Mouse (Mus musculus) myocyte (in vitro differentiated cells): ENCODE results near the gene Rnaseh2b. TPM values are rescaled to one million over a fixed set of nuclear protein-coding genes. Genes with fewer than 3 reads are reported as not detected.

Experiments
- H3K27me3 ChIP-seq: one replicate; pipeline ENCODE4 v1.6.1; 2011; ENCODE audit not compliant: control insufficient read depth, insufficient read depth, insufficient read length
- H3K36me3 ChIP-seq: one replicate; pipeline ENCODE4 v1.6.1; 2011; ENCODE audit not compliant: control insufficient read depth, insufficient read depth
- H3K4me2 ChIP-seq: one replicate; pipeline ENCODE4 v1.6.1; 2011; ENCODE audit warnings: low read depth, control low read depth
- H3K4me3 ChIP-seq: one replicate; pipeline ENCODE4 v1.5.1; 2011; ENCODE audit warnings: mild to moderate bottlenecking, control low read depth, moderate library complexity
- H3K79me2 ChIP-seq: one replicate; pipeline ENCODE4 v1.6.1; 2011; ENCODE audit not compliant: control insufficient read depth, insufficient read depth
- H3ac ChIP-seq: one replicate; pipeline ENCODE4 v1.6.1; 2011; ENCODE audit not compliant: control insufficient read depth, insufficient read length
- CEBPB ChIP-seq: IDR thresholded peaks from 2 replicates; pipeline ENCODE4 v1.6.1; 2011; ENCODE audit warnings: mild to moderate bottlenecking, moderate library complexity; ENCODE audit not compliant: poor library complexity, insufficient read depth, severe bottlenecking
- E2F4 ChIP-seq: IDR thresholded peaks from one replicate; pipeline ENCODE4 v1.6.1; 2011; ENCODE audit warnings: mild to moderate bottlenecking, control low read depth, moderate library complexity; ENCODE audit not compliant: insufficient read depth
- MAX ChIP-seq: IDR thresholded peaks from one replicate; pipeline ENCODE4 v1.6.1; 2011; ENCODE audit warnings: low read depth, mild to moderate bottlenecking, control low read depth
- MYOD1 ChIP-seq, 3 experiments: IDR thresholded peaks; one replicate each; pipeline ENCODE4 v1.6.1; 2011; ENCODE audit warnings: control low read depth in 2 of 3, low read depth in 2 of 3, mild to moderate bottlenecking in 2 of 3, moderate library complexity in 1 of 3; ENCODE audit not compliant: insufficient read length in 2 of 3, control insufficient read depth in 1 of 3
- MYOG ChIP-seq, 3 experiments: IDR thresholded peaks; one replicate each; pipeline ENCODE4 v1.6.1; 2011; ENCODE audit warnings: control low read depth in 2 of 3, low read depth in 2 of 3, mild to moderate bottlenecking in 2 of 3; ENCODE audit not compliant: insufficient read length in 2 of 3, control insufficient read depth in 1 of 3, insufficient read depth in 1 of 3
- POLR2A ChIP-seq: IDR thresholded peaks from one replicate; pipeline ENCODE4 v1.6.1; 2011; ENCODE audit warnings: low read depth, mild to moderate bottlenecking, control low read depth, moderate library complexity; ENCODE audit not compliant: insufficient read length
- POLR2AphosphoS2 ChIP-seq: IDR thresholded peaks from one replicate; pipeline ENCODE4 v1.6.1; 2011; ENCODE audit warnings: low read depth, control low read depth; ENCODE audit not compliant: insufficient read length
- REST ChIP-seq: IDR thresholded peaks from one replicate; pipeline ENCODE4 v1.6.1; 2011; ENCODE audit warnings: mild to moderate bottlenecking, control low read depth, moderate library complexity; ENCODE audit not compliant: insufficient read depth, insufficient read length
- SRF ChIP-seq: IDR thresholded peaks from one replicate; pipeline ENCODE4 v1.6.1; 2011; ENCODE audit warnings: low read depth; ENCODE audit not compliant: control insufficient read depth, insufficient read length
- TCF12 ChIP-seq: IDR thresholded peaks from one replicate; pipeline ENCODE4 v1.6.1; 2011; ENCODE audit warnings: mild to moderate bottlenecking, control low read depth; ENCODE audit not compliant: poor library complexity, insufficient read depth, severe bottlenecking
- TCF3 ChIP-seq: IDR thresholded peaks from one replicate; pipeline ENCODE4 v1.6.1; 2011; ENCODE audit warnings: low read depth, control low read depth; ENCODE audit not compliant: insufficient read length
- USF1 ChIP-seq: IDR thresholded peaks from one replicate; pipeline ENCODE4 v1.6.1; 2011; ENCODE audit warnings: low read depth, mild to moderate bottlenecking, control low read depth, moderate library complexity
- polyA plus RNA-seq: library from polyadenylated mRNA; unstranded; fragments of >200 nt; fragmentation: generic; extraction: Trizol; gene quantifications from one replicate; pipeline ENCODE4 v1.2.1, GENCODE M21; 2012; ENCODE audit warnings: missing spikeins

Rnaseh2b gene
- polyA plus RNA-seq, 1 experiment, result 7.4 TPM

DNA sequence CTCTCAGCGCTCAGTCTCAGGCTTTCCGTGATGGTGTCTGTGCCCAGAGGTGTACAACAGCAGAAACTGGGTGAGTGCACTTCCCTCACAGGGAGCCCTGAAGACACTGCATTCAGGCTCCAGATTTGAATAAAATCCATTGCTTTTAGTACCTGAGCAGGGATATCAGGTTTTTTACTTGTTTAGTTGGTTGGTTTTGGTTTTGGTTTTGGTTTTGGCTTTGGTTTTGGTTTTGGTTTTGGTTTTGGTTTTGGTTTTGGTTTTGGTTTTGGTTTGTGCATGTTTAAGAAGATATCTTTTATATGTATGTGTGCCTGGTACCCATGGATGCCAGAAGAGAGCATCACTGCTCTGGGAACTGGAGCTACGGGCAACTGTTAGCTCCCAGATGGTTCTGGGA is 58.5 kb downstream of the Rnaseh2b start:
- Histone ChIP-seq H3ac (no peak overlapping the region), H3K79me2 (no peaks in the 10 kb centered on the region), H3K4me2 (no peak overlapping the region), H3K27me3 (no peaks in the 10 kb centered on the region), H3K4me3 (no peak overlapping the region), H3K36me3 (peaks cover 5% of the 10 kb centered on the region)
- TF ChIP-seq TCF12 (no peak), POLR2AphosphoS2 (no peak)

DNA sequence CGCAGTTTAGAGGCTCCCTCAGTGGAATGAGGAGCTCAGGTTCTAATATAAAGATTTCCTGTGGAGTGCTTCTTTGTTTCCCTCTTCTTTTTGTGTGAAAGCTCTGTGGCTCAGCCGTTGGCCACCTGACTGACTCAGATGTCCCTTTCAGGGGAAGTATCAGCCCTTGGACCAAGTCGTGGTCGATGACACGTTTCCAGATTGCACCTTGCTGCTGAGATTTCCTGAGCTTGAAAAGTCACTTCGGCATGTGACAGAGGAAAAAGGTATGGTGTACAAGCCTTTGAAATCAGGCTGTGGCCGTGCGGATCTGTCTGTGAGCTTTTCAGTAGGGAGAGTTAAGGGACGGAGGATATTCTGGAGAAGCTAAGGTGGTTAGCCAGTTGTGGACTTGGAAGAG is 61.0 kb downstream of the Rnaseh2b start:
- Histone ChIP-seq H3K4me2 (no peak overlapping the region), H3ac (no peak overlapping the region), H3K79me2 (no peaks in the 10 kb centered on the region), H3K4me3 (no peak overlapping the region), H3K36me3 (peaks cover 5% of the 10 kb centered on the region), H3K27me3 (no peaks in the 10 kb centered on the region)
- no peak for TF ChIP-seq MYOD1 (IDR thresholded peaks at IDR 0.05; ENCODE audit: control insufficient read depth in 1 of 3, insufficient read length in 2 of 3, low read depth in 2 of 3)
- no peak for TF ChIP-seq REST
- no peak for TF ChIP-seq POLR2AphosphoS2
- no peak for TF ChIP-seq SRF
- TF ChIP-seq E2F4, result no peak
- TF ChIP-seq TCF12, result no peak
- no peak for TF ChIP-seq MYOG (IDR thresholded peaks at IDR 0.05; ENCODE audit: control insufficient read depth in 1 of 3, insufficient read depth in 1 of 3, insufficient read length in 2 of 3, low read depth in 2 of 3)
- no peak for TF ChIP-seq USF1
- TF ChIP-seq POLR2A, result no peak

DNA sequence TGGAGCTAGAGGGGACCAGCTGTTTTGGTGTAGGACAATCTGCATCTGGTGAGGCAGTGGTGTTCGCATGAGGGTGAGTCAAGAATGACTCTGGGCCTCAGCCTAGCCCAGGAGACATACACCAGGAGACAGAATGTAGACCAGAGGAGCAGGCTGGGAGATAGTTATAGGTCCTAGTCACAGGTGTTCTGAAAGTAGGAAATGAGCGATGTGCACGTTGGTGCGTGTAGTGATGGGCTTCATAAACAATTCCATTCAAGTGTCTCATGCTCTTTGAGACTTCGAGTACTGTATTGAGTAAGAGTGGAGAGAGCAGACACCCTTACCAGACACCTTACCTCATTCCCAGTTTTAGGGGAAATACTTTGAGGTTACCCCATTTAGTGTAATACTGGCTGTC is 61.4 kb downstream of the Rnaseh2b start:
- H3ac ChIP-seq, result no peak overlapping the region
- no peak overlapping the region for H3K4me2 ChIP-seq
- H3K27me3 ChIP-seq, result no peaks in the 10 kb centered on the region
- H3K4me3 ChIP-seq, result no peak overlapping the region
- TF ChIP-seq TCF3 (no peak), TCF12 (no peak), CEBPB (no peak), E2F4 (no peak), REST (no peak), SRF (no peak), MAX (no peak), POLR2A (no peak), MYOG (IDR thresholded peaks at IDR 0.05; ENCODE audit: control insufficient read depth in 1 of 3, insufficient read depth in 1 of 3, insufficient read length in 2 of 3, low read depth in 2 of 3) (no peak), POLR2AphosphoS2 (no peak), MYOD1 (IDR thresholded peaks at IDR 0.05; ENCODE audit: control insufficient read depth in 1 of 3, insufficient read length in 2 of 3, low read depth in 2 of 3) (no peak)
- H3K36me3 ChIP-seq, result peaks cover 5% of the 10 kb centered on the region
- no peaks in the 10 kb centered on the region for H3K79me2 ChIP-seq

DNA sequence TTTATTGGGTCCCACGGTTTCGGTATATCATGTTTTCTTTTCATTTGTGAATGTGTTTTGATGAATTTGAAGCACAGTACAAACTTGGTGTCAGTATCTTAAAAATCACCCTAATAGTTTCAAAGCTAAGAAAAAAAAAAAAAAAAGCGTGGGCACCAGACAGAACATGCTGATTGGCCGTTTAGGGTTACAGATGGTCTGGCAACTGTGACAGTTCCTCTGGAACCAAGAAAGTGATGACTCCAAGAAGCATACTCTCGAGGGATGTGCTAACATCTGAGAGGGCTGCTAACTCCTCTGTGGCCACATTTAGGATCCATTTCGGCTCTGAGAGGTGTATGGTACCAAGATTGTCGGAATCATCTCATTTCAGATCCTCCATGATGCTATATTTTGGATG is 62.8 kb downstream of the Rnaseh2b start:
- Histone ChIP-seq H3K27me3 (no peaks in the 10 kb centered on the region), H3ac (no peak overlapping the region), H3K79me2 (no peaks in the 10 kb centered on the region), H3K4me3 (no peak overlapping the region), H3K36me3 (no peaks in the 10 kb centered on the region), H3K4me2 (no peak overlapping the region)
- no peak for TF ChIP-seq POLR2AphosphoS2
- no peak for TF ChIP-seq MYOG (IDR thresholded peaks at IDR 0.05; ENCODE audit: control insufficient read depth in 1 of 3, insufficient read depth in 1 of 3, insufficient read length in 2 of 3, low read depth in 2 of 3)
- no peak for TF ChIP-seq MYOD1 (IDR thresholded peaks at IDR 0.05; ENCODE audit: control insufficient read depth in 1 of 3, insufficient read length in 2 of 3, low read depth in 2 of 3)
- no peak for TF ChIP-seq SRF
- TF ChIP-seq E2F4, result no peak
- no peak for TF ChIP-seq USF1
- TF ChIP-seq TCF12, result no peak

DNA sequence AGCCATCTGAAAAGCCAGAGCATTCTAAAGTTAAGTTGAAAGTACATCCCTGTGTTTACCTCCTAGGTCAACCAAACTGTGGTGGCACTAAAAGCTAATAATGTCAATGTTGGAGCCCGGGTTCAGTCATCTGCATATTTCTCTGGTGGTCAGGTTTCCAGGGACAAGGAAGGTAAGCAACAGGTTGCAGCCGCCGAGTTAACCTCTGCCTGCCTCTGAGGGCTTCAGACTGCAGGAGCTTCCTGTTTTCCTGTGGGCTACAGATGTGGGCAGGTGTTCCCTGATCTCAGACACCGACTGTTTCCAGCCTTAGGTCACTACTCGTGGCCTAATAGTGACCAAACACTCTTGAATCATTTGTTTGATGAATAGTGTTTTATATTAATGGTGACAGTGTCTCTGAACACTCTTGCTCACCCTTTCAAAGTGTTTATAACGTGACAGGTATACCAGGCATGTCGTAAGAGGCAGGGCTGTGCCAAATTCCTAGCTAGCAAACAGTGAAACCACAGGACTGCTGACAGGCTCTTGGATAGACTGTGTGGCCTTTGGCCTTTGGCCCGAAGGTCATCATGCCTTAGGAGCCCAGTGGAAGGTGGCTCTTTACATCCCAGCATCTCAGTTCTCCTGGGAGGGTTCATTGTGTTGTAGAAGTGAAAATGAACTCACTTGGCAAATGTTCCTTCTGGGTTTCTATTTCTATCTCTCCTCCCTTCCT is 69.0 kb downstream of the Rnaseh2b start:
- TF ChIP-seq MYOD1 (IDR thresholded peaks at IDR 0.05; ENCODE audit: control insufficient read depth in 1 of 3, insufficient read length in 2 of 3, low read depth in 2 of 3) (no peak), REST (no peak), E2F4 (no peak), SRF (no peak), MYOG (IDR thresholded peaks at IDR 0.05; ENCODE audit: control insufficient read depth in 1 of 3, insufficient read depth in 1 of 3, insufficient read length in 2 of 3, low read depth in 2 of 3) (no peak), POLR2AphosphoS2 (no peak), USF1 (no peak), CEBPB (no peak), TCF12 (no peak), MAX (no peak), TCF3 (no peak), POLR2A (no peak)
- Histone ChIP-seq H3ac (no peak overlapping the region), H3K36me3 (peaks cover 8% of the 10 kb centered on the region), H3K79me2 (no peaks in the 10 kb centered on the region), H3K4me2 (no peak overlapping the region), H3K27me3 (no peaks in the 10 kb centered on the region), H3K4me3 (no peak overlapping the region)
